Mouse (Mus musculus): ENCODE results near the gene Catsperd. TPM values are rescaled to one million over a fixed set of nuclear protein-coding genes. Genes with fewer than 3 reads are reported as not detected.
"Not testable (repeated sequence)": the region's sequence is repeated elsewhere in the genome, so short reads cannot be mapped to it uniquely, and the experiment has no call there.

Catsperd gene
- polyA plus RNA-seq, 1 experiment from 2014 or later = 0.78 TPM

DNA sequence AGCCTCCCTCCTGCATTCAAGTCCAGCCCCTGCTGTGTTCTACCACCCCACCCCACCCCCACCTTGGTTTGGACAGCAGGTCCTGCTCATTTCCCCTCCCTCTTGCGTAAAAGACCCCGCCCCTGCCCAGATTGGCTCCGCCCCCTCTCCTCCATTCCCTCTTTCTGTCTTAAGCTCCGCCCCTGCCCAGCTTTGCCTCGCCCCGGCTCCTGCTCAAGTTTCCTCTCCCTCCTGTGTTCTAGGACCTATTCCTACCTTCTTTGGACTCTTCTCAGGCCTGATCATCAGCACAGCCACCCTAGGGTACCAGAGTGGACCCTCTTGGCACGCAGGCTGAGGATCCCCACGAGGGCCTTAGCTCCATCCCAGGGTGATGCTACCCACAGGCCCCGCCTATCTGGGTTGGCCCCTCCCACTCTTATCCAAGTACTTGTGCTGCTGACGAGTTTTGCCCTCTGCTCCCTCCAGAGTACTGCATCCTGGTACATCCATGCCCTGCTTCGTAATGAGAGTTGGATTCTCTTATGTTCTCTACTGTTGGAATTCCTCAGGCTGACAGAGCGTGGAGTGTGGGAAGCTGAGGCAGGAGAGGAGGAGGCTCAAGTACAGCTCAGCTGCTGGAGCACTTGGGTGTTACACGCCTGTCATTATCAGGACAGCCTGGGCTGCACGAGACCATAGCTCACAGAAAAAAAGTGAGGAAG lies 15.9 kb upstream of the Catsperd start:
- ATAC-seq (replicated peaks; ENCODE audit: low FRiP score, low read depth) = 0 out of 2 replicates have a peak, but pooled peaks have one; percentile 26
- Histone ChIP-seq H3K4me3 (replicated peaks; ENCODE audit: low read depth, low read length) (no peak overlapping the region), H3K27me3 (ENCODE audit: insufficient read depth, low read length) (no peaks in the 10 kb centered on the region), H3K4me2 (ENCODE audit: low read length) (peak overlapping the region; percentile 23; the same call in 1 of the 2 replicates), H3K4me1 (replicated peaks; ENCODE audit: insufficient read depth, low read length) (peaks cover 19% of the 10 kb centered on the region), H3K36me3 (ENCODE audit: insufficient read depth, low read length) (peaks cover 23% of the 10 kb centered on the region; the same call in 1 of the 2 replicates), H3K27ac (0 out of 2 replicates have a peak overlapping the region, but pooled peaks have one; percentile 5), H3K9me3 (replicated peaks; ENCODE audit: low read length) (no peaks in the 10 kb centered on the region), H3K9ac (ENCODE audit: low read depth, low read length) (no peak overlapping the region)
- 19% methylated on average over 14 of the region's 14 CpGs for WGBS
- DNase-seq (ENCODE audit: low spot score) = peak; percentile 65
- no peak for TF ChIP-seq CTCF (IDR thresholded peaks at IDR 0.05; ENCODE audit: low read depth)

DNA sequence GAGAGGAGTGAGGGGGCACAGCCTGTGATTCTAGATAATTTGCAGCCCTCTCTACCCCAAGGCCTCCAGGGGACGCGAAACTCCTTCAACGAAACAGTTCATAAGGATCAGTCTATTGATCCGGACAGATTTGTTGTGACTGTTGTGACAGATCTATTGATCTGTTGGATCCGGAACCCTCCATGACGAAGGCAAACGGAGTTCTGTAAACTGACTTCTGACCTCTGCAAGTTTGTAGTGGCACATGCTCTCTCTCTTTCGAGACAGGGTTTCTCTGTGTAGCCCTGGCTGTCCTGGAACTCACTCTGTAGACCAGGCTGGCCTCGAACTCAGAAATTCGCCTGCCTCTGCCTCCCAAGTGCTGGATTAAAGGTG lies 15.4 kb upstream of the Catsperd start:
- not testable (repeated sequence) for DNase-seq (ENCODE audit: low spot score); H3K9ac ChIP-seq (ENCODE audit: low read depth, low read length); H3K4me2 ChIP-seq (ENCODE audit: low read length); H3K27ac ChIP-seq; H3K27me3 ChIP-seq (ENCODE audit: insufficient read depth, low read length); H3K9me3 ChIP-seq (replicated peaks; ENCODE audit: low read length); ATAC-seq (replicated peaks; ENCODE audit: low FRiP score, low read depth); H3K4me3 ChIP-seq (replicated peaks; ENCODE audit: low read depth, low read length)
- Histone ChIP-seq H3K36me3 (ENCODE audit: insufficient read depth, low read length) (peaks cover 26% of the 10 kb centered on the region), H3K4me1 (replicated peaks; ENCODE audit: insufficient read depth, low read length) (peaks cover 19% of the 10 kb centered on the region)
- 82% methylated on average over 10 of the region's 10 CpGs for WGBS

- peak; percentile 37 for ATAC-seq (replicated peaks; ENCODE audit: low FRiP score, low read depth)
- H3K4me1 ChIP-seq (replicated peaks; ENCODE audit: insufficient read depth, low read length) = peaks cover 19% of the 10 kb centered on the region
Measured at GRCm38 (mm10) chr17:56613236-56613844, 14.6 kb upstream of the Catsperd start, which contains the start of gene Rpl36. TSS of gene Rpl36 (plus strand) at chr17:56613416.

DNA sequence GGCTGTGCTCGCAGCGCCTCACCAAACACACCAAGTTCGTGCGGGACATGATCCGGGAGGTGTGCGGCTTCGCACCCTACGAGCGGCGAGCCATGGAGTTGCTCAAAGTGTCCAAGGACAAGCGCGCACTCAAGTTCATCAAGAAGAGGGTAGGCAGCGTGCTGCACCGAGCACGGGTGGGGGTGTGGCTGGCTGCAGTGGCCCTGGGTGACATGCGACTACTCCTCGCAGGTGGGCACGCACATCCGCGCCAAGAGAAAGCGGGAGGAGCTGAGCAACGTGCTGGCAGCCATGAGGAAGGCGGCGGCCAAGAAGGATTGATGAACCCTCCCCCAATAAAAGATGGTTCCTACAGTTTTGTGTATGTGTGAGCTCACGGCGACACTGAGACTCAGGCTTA lies 14.1 kb upstream of the Catsperd start:
- not testable (repeated sequence) for H3K27me3 ChIP-seq (ENCODE audit: insufficient read depth, low read length); ATAC-seq (replicated peaks; ENCODE audit: low FRiP score, low read depth); DNase-seq (ENCODE audit: low spot score); H3K9me3 ChIP-seq (replicated peaks; ENCODE audit: low read length)
- under 1% methylated on average over 24 of the region's 26 CpGs for WGBS
- H3K4me3 ChIP-seq (replicated peaks; ENCODE audit: low read depth, low read length) = peak overlapping the region; percentile 82
- peak overlapping the region; percentile 92 for H3K4me2 ChIP-seq (ENCODE audit: low read length)
- peak overlapping the region; percentile 94 for H3K27ac ChIP-seq
- H3K4me1 ChIP-seq (replicated peaks; ENCODE audit: insufficient read depth, low read length) = peaks cover 14% of the 10 kb centered on the region
- H3K9ac ChIP-seq (ENCODE audit: low read depth, low read length) = peak overlapping the region; percentile 87
- peaks cover 37% of the 10 kb centered on the region for H3K36me3 ChIP-seq (ENCODE audit: insufficient read depth, low read length)

More at GRCm38 (mm10) chr17:56613236-56613844, 14.6 kb upstream of the Catsperd start, which contains the start of gene Rpl36:
- H3K4me3 ChIP-seq (replicated peaks; ENCODE audit: low read depth, low read length) = peak within 1 kb of the TSS; percentile 82
- peak within 1 kb of the TSS; percentile 92 for H3K4me2 ChIP-seq (ENCODE audit: low read length)
- peak within 1 kb of the TSS; percentile 87 for H3K9ac ChIP-seq (ENCODE audit: low read depth, low read length)
- peak; percentile 98 for TF ChIP-seq CTCF (IDR thresholded peaks at IDR 0.05; ENCODE audit: low read depth)
- H3K36me3 ChIP-seq (ENCODE audit: insufficient read depth, low read length) = peaks cover 32% of the 10 kb centered on the region
- under 1% methylated on average over 52 of the region's 52 CpGs for WGBS
- peak; percentile 96 for DNase-seq (ENCODE audit: low spot score)
- no peaks in the 10 kb centered on the region for H3K27me3 ChIP-seq (ENCODE audit: insufficient read depth, low read length)
- no peaks in the 10 kb centered on the region for H3K9me3 ChIP-seq (replicated peaks; ENCODE audit: low read length)
- H3K27ac ChIP-seq = peak within 1 kb of the TSS; percentile 94

DNA sequence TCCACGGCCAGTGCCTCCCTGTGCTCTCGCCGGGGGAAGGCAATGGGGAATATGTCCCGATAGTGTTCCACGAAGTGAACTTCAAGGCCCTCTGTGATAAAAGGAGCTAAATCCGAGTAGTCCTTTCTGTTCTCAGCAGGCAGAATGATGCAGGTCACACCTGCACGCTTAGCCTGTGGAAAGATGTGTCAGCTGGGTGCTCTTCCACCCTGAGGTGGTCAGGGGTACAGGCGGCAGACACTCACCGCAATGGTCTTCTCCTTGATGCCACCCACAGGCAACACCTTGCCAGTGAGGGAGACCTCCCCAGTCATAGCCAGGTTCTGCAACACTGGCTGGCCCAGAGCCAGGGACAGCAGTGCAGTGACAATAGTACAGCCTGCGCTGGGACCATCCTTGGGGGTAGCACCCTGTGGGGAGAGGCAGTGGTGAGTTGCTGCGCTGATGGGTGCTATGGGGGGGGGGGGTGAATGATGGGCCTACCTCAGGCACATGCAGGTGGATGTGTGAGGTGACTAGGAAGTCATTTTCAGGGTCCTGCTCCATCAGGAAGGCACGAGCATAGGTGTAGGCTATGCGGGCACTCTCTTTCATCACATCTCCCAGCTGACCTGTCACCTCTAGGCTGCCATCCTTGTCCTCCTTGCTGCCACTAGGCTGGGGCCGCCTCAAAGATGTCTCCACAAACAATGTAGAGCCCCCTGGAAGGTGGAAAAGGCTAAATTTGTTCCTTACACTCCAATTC lies 13.4 kb upstream of the Catsperd start:
- peak overlapping the region; percentile 82 for H3K4me3 ChIP-seq (replicated peaks; ENCODE audit: low read depth, low read length)
- H3K36me3 ChIP-seq (ENCODE audit: insufficient read depth, low read length) = peaks cover 44% of the 10 kb centered on the region
- H3K9ac ChIP-seq (ENCODE audit: low read depth, low read length) = peak overlapping the region; percentile 87
- no peak for TF ChIP-seq CTCF (IDR thresholded peaks at IDR 0.05; ENCODE audit: low read depth)
- peak overlapping the region; percentile 92 for H3K4me2 ChIP-seq (ENCODE audit: low read length)
- WGBS = 21% methylated on average over 14 of the region's 14 CpGs
- H3K27ac ChIP-seq = peak overlapping the region; percentile 94; the same call in 1 of the 2 replicates
- H3K27me3 ChIP-seq (ENCODE audit: insufficient read depth, low read length) = no peaks in the 10 kb centered on the region
- no peak for ATAC-seq (replicated peaks; ENCODE audit: low FRiP score, low read depth)
- no peaks in the 10 kb centered on the region for H3K9me3 ChIP-seq (replicated peaks; ENCODE audit: low read length)
- no peak for DNase-seq (ENCODE audit: low spot score)
- H3K4me1 ChIP-seq (replicated peaks; ENCODE audit: insufficient read depth, low read length) = peaks cover 14% of the 10 kb centered on the region

DNA sequence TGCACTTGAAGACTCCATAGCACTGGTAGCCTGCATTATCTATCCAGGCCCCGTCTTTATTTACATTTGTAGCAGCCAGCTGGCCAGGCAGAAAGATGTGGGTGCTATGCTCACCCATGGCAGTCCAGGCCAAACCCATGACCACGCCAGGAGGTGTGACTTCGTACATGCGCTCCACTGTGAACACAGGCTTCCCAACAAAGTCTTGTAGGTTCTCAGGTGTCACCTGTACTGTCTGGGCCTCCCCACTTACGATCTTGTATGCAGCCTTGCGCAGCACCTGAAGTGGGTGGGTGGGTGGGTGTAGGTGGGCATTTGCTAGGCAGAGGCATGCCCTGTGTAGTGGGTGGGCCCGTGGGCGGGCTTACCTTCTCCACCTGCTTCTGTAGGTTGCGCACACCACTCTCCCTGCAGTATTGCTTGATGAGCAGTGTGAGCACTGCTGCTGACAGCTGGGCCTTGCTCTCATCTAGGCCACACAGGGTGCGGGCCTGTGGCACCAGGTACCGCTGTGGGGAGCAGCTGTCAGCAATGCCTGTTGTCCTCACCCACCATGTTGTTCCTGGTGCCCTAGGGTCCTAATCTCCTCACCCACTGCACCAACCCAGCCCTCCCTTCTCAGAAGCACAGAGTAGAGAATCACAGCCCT lies 12.7 kb upstream of the Catsperd start:
- Histone ChIP-seq H3K9ac (ENCODE audit: low read depth, low read length) (peak overlapping the region; percentile 87), H3K4me3 (replicated peaks; ENCODE audit: low read depth, low read length) (no peak overlapping the region), H3K27me3 (ENCODE audit: insufficient read depth, low read length) (no peaks in the 10 kb centered on the region), H3K27ac (no peak overlapping the region), H3K4me2 (ENCODE audit: low read length) (peak overlapping the region; percentile 92), H3K9me3 (replicated peaks; ENCODE audit: low read length) (no peaks in the 10 kb centered on the region), H3K36me3 (ENCODE audit: insufficient read depth, low read length) (peaks cover 51% of the 10 kb centered on the region), H3K4me1 (replicated peaks; ENCODE audit: insufficient read depth, low read length) (peaks cover 12% of the 10 kb centered on the region)
- ATAC-seq (replicated peaks; ENCODE audit: low FRiP score, low read depth) = no peak
- TF ChIP-seq CTCF (IDR thresholded peaks at IDR 0.05; ENCODE audit: low read depth) = no peak
- 78% methylated on average over 11 of the region's 11 CpGs for WGBS
- no peak for DNase-seq (ENCODE audit: low spot score)
